Mouse (Mus musculus): ENCODE results near the gene Fubp3.

GRCm38 (mm10) chr2:31639466-31639760, 67.0 kb downstream of the Fubp3 start:
- TF ChIP-seq CTCF (IDR thresholded peaks at IDR 0.05; ENCODE audit: low read depth) (no peak), EP300 (IDR thresholded peaks at IDR 0.05; ENCODE audit: low read depth) (no peak)
